Mouse (Mus musculus) liver, adult 2 months (tissue): ENCODE results near the gene Dhrs13.

Experiments used
- CTCF ChIP-seq: fragments of 200-500 bp; IDR thresholded peaks from 2 replicates; pipeline ENCODE4 v1.5.1; 2011; ENCODE audit warnings: low read depth, low read length, control low read depth
- POLR2A ChIP-seq: fragments of 200-500 bp; IDR thresholded peaks from 2 replicates; pipeline ENCODE4 v1.6.1; 2011; ENCODE audit warnings: low read length, control low read depth; ENCODE audit not compliant: insufficient read depth; ENCODE audit errors: extremely low read depth

GRCm38 (mm10) chr11:78030600-78030999 lies 1.5 kb upstream of the Dhrs13 start:
- TF ChIP-seq POLR2A (no peak), CTCF (no peak)
